18 mouse cellular contexts compared by ENCODE assay signal in genomic region chr6:80476153-80476552, GRCm38 (mm10).
DNase-seq lines count a peak whose midpoint lies in the region; ATAC-seq lines count a peak whose summit lies in the region.
"Had no signal": no experiment of that assay in that cellular context is flagged by ENCODE, and none has a peak within 500 bp of the region (broad histone marks: within the 10 kb centered on the region; RNA-seq: fewer than 3 reads in every experiment).

No protein-coding gene starts in this region.

- no peak overlapping the region for H3K9ac ChIP-seq in hindbrain, embryonic 16.5 days (ENCODE audit: low read depth, low read length)
- H3K9ac ChIP-seq in midbrain, embryonic 14.5 days (replicated peaks; ENCODE audit: low read length): no peak overlapping the region
- H3K9ac ChIP-seq in intestine, embryonic 16.5 days (ENCODE audit: low read depth, low read length): no peak overlapping the region
- H3K9ac ChIP-seq: embryonic facial prominence, embryonic 13.5 days; lung, embryonic 15.5 days had no signal

- H3K36me3 ChIP-seq in hindbrain, embryonic 16.5 days (ENCODE audit: control insufficient read depth, insufficient read depth, low read length): no peaks in the 10 kb centered on the region
- H3K36me3 ChIP-seq in hindbrain, embryonic 10.5 days: no peaks in the 10 kb centered on the region
- no peaks in the 10 kb centered on the region for H3K36me3 ChIP-seq in midbrain, embryonic 14.5 days (ENCODE audit: control insufficient read depth, insufficient read depth, low read length)
- no peaks in the 10 kb centered on the region for H3K36me3 ChIP-seq in intestine, embryonic 16.5 days (ENCODE audit: control insufficient read depth, insufficient read depth, low read length)
- H3K36me3 ChIP-seq: embryonic facial prominence, embryonic 13.5 days; forebrain, embryonic 10.5 days; G1E; lung, embryonic 15.5 days had no signal

- H3K27me3 ChIP-seq in hindbrain, embryonic 16.5 days (replicated peaks; ENCODE audit: control insufficient read depth, insufficient read depth, low read length): no peaks in the 10 kb centered on the region
- no peaks in the 10 kb centered on the region for H3K27me3 ChIP-seq in hindbrain, embryonic 10.5 days (ENCODE audit: insufficient read depth, poor library complexity, severe bottlenecking)
- no peaks in the 10 kb centered on the region for H3K27me3 ChIP-seq in midbrain, embryonic 14.5 days (ENCODE audit: control insufficient read depth, insufficient read depth, low read length)
- H3K27me3 ChIP-seq in intestine, embryonic 16.5 days (replicated peaks; ENCODE audit: control insufficient read depth, insufficient read depth, low read length): no peaks in the 10 kb centered on the region
- H3K27me3 ChIP-seq: embryonic facial prominence, embryonic 13.5 days; lung, embryonic 15.5 days; megakaryocyte, embryonic 14.5 days had no signal

- no peak overlapping the region for H3K27ac ChIP-seq in hindbrain, embryonic 16.5 days (ENCODE audit: low read depth, low read length)
- no peak overlapping the region for H3K27ac ChIP-seq in hindbrain, embryonic 10.5 days
- no peak overlapping the region for H3K27ac ChIP-seq in midbrain, embryonic 14.5 days (replicated peaks; ENCODE audit: low read depth, low read length)
- no peak overlapping the region for H3K27ac ChIP-seq in intestine, embryonic 16.5 days (ENCODE audit: low read length)
- H3K27ac ChIP-seq: embryonic facial prominence, embryonic 13.5 days; forebrain, embryonic 10.5 days; lung, embryonic 15.5 days had no signal

- 63% methylated on average over 3 of the region's 3 CpGs for WGBS in hindbrain, embryonic 16.5 days
- WGBS in hindbrain, embryonic 10.5 days: 83% methylated on average over 3 of the region's 3 CpGs
- 39% methylated on average over 3 of the region's 3 CpGs for whole genome bisulfite sequencing in midbrain, embryonic 14.5 days
- WGBS in intestine, embryonic 16.5 days: 75% methylated on average over 3 of the region's 3 CpGs

- no peak overlapping the region for H3K4me3 ChIP-seq in hindbrain, embryonic 16.5 days (ENCODE audit: low read length)
- H3K4me3 ChIP-seq in hindbrain, embryonic 10.5 days: no peak overlapping the region
- H3K4me3 ChIP-seq in midbrain, embryonic 14.5 days (replicated peaks; ENCODE audit: low read depth, low read length): no peak overlapping the region
- no peak overlapping the region for H3K4me3 ChIP-seq in intestine, embryonic 16.5 days (ENCODE audit: low read length)
- H3K4me3 ChIP-seq: embryonic facial prominence, embryonic 13.5 days; forebrain, embryonic 10.5 days; lung, embryonic 15.5 days; megakaryocyte, embryonic 14.5 days had no signal

- no peaks in the 10 kb centered on the region for H3K4me1 ChIP-seq in hindbrain, embryonic 16.5 days (ENCODE audit: control insufficient read depth, insufficient read depth, low read depth, low read length)
- no peaks in the 10 kb centered on the region for H3K4me1 ChIP-seq in hindbrain, embryonic 10.5 days (replicated peaks)
- H3K4me1 ChIP-seq in midbrain, embryonic 14.5 days (ENCODE audit: control insufficient read depth, insufficient read depth, low read length): no peaks in the 10 kb centered on the region
- no peaks in the 10 kb centered on the region for H3K4me1 ChIP-seq in intestine, embryonic 16.5 days (ENCODE audit: control insufficient read depth, insufficient read depth, low read length)
- H3K4me1 ChIP-seq: embryonic facial prominence, embryonic 13.5 days; forebrain, embryonic 10.5 days; lung, embryonic 15.5 days; megakaryocyte, embryonic 14.5 days had no signal

- DNase-seq in hindbrain, embryonic 10.5 days (ENCODE audit: low spot score): no peak
- DNase-seq in adrenal gland, adult 2 months: peak; percentile 78
- DNase-seq in adrenal gland, postnatal 25 days: peak; percentile 42
- DNase-seq in midbrain, embryonic 14.5 days: peak; percentile 31
- DNase-seq in gastrocnemius, postnatal 10 days: no peak
- DNase-seq: cerebellum, adult 11 months; heart, adult 11 months; kidney, adult 11 months; kidney, postnatal 4 days; liver; thymus, adult 18-20 months had no signal

- H3K4me2 ChIP-seq in hindbrain, embryonic 16.5 days (ENCODE audit: low read length): no peak overlapping the region
- no peak overlapping the region for H3K4me2 ChIP-seq in midbrain, embryonic 14.5 days (ENCODE audit: low read length)
- H3K4me2 ChIP-seq in intestine, embryonic 16.5 days (ENCODE audit: low read depth, low read length): no peak overlapping the region
- H3K4me2 ChIP-seq: embryonic facial prominence, embryonic 13.5 days; lung, embryonic 15.5 days had no signal

- peak; percentile 42 for ATAC-seq in hindbrain, embryonic 16.5 days
- ATAC-seq in midbrain, embryonic 14.5 days (ENCODE audit: low FRiP score, low TSS enrichment): peak; percentile 24; the same call in 1 of the 2 replicates
- ATAC-seq in intestine, embryonic 16.5 days: no peak

- H3K9me3 ChIP-seq in hindbrain, embryonic 16.5 days (ENCODE audit: control insufficient read depth, low read length): no peaks in the 10 kb centered on the region
- H3K9me3 ChIP-seq in hindbrain, embryonic 10.5 days: no peaks in the 10 kb centered on the region
- no peaks in the 10 kb centered on the region for H3K9me3 ChIP-seq in midbrain, embryonic 14.5 days (ENCODE audit: control insufficient read depth, low read length)
- H3K9me3 ChIP-seq in intestine, embryonic 16.5 days (ENCODE audit: control insufficient read depth, low read length): no peaks in the 10 kb centered on the region
- H3K9me3 ChIP-seq: embryonic facial prominence, embryonic 13.5 days; forebrain, embryonic 10.5 days; G1E; lung, embryonic 15.5 days; megakaryocyte, embryonic 14.5 days had no signal

Comparison
In these comparisons a context has a peak if more than half of its experiments do, and no peak if none do; other contexts are left out.
1. DNase-seq: peak in adrenal gland, adult 2 months (single experiment), adrenal gland, postnatal 25 days (single experiment) and midbrain, embryonic 14.5 days (single experiment); none in hindbrain, embryonic 10.5 days (single experiment) and gastrocnemius, postnatal 10 days (single experiment).